Mouse (Mus musculus): ENCODE results near the gene Lmx1a.

Gene Lmx1a

DNA sequence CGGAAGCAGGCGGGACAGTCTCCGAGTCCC, at the start of gene Lmx1a:
TSS of gene Lmx1a (plus strand) at position 6 of the 30 bp plus-strand sequence.
- no peak for DNase-seq (ENCODE audit: low read depth, low spot score)

DNA sequence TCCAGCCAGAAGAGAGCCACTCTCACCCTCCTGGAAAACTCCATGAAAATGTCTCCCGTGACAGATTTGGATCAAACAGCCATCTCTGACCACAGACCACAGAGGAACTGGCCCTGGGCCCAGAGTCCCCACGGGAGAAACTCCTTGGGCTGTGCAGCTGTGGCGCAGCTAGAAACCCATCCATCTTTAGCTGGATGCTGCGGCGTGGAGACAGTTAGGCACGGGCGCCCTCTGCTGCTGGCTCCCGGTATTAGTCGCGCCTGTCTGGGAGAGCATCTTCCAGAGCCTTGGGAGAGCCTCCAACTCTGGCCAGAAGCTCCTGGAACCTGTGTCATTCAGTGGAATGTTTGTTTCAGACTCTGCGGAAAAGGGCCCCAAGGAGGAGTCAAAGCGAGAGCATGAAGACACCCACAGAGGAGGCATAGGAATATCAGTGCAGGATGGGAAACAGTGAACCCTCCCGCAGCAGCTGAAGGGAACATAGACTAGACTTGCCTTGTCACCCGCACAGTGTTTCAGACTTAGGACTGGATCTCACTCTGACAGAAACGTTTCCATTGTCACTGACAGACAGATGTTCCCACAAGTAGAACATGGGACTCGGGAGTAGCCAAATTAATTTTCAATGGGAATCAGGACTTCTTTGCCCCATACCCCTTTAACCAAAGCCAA, 44.0 kb upstream of the Lmx1a start:
- DNase-seq (ENCODE audit: low read depth, low spot score), result peak; percentile 81

DNA sequence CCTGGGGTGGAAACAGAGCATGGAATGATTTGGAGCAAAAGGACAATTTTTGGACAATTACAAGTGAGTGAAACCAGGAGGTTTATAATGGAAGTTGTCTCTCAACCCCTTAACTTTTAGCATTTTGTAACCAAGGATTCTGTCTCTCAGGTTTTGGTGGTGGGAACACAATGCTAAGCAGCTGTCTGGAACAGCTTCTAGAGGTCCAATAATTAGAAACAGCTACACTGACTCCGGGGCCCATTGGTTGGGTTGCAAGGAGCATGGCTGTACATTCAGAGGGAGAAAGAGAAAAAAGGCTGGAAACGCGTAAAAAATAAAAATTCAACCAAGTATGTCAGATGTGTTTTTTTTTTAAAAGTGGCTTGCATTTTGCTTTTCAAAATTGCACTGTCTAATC, 40.4 kb upstream of the Lmx1a start:
- no peak for DNase-seq (ENCODE audit: low read depth, low spot score)

DNA sequence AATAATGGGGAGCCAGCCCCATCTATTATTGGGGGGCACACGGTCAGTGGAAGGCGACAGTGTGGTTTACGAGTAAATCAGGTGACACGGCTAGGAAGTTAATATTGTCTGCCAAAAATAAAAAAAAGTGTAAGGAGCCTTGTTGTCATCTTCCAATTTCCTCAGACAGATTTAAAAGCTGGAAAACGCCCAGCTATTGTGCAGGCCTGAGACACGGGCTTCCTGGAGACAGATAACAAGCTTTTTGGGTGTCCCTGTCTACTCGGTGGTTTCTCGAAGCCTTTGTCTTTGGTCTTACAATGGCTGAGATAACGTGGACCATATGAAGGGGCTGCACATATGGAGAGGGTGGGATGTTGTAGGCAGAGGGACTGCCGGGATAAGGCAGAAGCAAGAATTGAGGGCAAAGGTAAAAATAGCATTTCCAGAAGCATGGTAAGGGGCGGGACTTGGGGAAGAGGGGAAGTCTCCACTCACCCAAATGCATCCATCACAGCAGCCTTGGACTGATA, 39.9 kb upstream of the Lmx1a start:
- no peak for DNase-seq (ENCODE audit: low read depth, low spot score)

DNA sequence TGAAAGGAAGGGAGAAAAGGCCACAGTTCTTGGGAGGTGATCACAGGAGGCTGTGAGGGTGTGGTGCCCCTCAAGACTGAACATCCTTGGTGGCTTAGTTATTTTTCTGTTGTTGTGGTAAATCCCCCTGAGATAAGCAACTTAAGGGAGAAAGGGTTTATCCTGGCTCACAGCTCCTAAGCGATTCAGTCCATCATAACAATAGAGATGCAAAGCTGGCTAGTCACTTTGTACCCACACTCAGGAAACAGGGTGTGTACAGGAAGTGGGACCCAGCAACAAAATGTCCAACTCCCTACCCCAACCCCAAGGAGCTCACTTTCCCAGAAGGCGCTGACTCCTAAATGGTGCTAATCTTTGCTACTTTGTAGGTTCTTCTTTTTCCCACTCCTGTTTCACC, 36.7 kb upstream of the Lmx1a start:
- peak; percentile 79 for DNase-seq (ENCODE audit: low read depth, low spot score)

DNA sequence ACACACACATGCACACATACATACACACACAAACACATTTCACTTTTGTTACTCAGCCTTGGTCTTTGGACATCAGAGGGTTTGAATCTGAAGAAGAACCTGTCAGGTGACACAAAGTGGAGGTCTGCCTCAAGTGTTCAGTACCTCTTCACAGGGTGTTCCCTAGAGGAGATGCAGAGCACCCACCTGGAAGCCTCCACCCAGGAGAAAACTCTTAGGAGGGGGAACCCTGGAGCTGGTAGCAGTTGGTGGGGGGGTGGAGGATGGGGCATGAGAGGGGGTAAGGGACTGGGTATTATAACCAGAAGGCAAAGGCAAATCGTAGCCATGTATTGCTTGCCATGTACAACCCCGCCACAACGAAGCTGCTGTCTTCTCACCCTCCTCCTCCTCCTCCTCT, 30.0 kb upstream of the Lmx1a start:
- DNase-seq (ENCODE audit: low read depth, low spot score), result no peak

DNA sequence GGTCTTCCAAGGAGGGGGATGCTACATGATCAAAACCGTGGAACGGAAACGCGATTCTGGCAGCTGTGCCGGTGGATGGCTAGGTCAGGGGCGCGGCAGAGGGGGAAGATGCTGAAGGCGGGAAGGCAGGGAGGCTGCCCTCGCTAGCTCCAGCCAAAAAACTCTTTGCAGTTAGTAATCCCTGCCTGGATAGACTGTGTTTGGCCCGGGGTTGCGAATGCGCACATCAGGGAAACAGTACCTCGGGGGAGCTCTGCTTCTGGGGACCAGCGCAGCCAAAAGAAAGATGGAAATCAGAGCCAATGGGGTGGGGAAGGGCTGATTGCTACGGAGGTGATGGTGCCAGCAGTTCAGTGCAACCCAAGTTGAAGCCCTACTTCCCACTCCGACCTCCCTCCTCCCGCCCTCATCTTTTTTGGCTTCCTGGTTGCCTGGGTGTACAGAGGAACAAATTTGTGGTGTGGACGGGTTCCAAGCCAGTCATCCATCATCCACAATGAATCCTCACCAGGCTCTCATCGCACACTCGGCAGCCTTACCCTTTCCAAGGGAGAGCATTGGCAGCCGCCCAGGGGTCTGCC, 28.4 kb upstream of the Lmx1a start:
- peak; percentile 18 for DNase-seq (ENCODE audit: low read depth, low spot score)

DNA sequence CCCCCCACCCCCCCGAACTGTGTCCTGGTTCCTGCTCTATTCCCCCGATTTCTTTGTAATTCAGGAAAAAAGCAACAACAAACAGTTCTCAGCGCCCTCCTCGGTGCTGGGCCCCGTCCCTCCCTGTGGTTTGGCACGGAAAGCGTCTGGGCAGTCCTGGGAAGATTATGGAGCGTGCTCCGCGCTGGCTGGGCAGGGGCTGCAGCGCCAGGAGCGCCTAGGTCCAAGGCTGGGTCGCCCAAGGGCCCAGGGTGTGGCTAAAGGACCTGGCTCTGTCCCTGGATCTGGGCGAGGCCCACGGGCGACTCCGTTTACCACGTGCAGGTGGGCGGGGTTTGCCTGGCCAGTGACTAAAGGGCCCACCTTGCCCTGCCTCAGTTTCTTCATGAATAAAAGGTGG, 27.9 kb upstream of the Lmx1a start:
- DNase-seq (ENCODE audit: low read depth, low spot score), result no peak

DNA sequence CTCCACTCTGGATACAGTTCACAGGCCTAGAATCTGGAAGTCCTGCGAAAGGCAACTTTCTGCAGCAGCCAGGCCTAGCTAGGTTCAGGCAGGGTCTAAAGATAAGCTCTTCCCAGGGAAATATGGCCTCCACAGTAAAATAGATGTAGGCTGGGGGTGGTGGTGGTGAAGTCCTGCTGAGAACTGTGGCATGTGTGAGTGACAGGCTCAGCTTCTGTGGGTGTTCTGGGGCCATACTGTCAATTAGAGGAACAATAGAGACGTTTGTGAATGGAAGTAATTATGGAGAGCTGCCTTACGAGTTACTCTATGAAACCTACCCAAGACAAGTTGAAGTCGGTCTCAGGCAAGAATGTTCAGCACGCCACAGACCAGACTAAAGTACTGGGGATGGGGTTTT, 25.9 kb upstream of the Lmx1a start:
- no peak for DNase-seq (ENCODE audit: low read depth, low spot score)

DNA sequence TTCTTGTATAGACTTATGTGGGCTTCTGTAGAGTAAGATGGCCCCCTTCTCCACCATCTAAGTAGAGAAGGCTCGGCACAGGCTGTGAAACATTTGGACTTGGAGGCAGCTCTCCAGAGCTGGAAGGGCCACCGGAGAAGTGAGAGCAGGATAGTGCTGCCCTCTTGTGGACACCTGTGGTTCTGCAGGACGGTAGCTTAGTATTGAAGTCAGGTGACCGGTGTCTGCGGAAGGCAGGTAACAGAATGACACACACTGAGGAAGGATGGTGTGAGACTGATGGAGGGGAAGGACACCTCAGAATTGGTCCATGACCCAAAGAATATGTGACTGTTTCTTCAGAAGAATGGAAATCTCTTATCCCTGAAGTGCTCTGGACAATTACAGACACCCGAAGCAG, 19.2 kb upstream of the Lmx1a start:
- peak; percentile 86 for DNase-seq (ENCODE audit: low read depth, low spot score)

DNA sequence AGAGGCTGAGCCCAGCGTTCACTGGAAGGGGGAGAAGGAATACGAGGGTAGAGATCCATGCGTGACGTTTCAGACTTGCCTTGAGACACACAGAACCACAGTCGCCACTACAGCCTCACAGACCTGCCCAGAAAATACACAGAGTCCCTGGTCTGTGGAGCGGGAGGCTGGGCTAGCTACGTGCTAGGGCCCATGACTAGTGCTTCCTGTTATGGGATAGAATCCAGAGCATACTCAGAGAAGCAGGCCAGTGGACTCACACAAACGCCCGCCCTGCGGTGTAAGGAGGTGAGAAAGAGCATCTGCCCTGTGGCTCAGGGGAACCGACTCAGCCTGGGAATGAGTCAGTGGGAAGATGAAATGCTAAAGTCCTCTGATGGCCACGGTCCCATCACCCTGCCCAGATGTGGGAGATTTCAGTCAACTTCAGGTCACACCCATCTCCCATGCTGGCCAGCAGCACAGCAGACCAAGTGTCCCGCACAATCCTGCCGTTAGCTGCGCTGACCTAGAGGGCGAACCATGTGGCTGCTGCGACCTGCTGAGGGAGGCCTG, 16.5 kb upstream of the Lmx1a start:
- no peak for DNase-seq (ENCODE audit: low read depth, low spot score)

DNA sequence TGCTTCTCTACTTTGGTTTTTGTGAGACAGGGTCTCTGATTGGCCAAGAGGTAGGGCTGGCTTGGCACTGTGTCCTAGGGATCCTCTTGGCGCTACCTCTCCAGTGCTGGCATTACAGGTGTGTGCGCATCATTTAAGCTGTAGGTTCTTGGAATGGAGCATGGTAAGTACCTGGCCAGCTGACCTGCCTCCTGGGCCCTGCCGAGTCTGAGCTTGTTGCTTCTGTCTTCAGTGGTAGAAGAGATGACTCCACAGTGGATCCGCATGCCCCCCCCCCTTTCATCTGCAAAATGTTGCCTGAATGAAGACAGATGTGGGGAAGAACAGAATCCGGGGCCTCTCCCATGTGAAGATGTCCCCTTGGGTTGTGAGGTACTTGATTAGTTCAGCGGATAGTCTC, 10.0 kb upstream of the Lmx1a start:
- no peak for DNase-seq (ENCODE audit: low read depth, low spot score)

DNA sequence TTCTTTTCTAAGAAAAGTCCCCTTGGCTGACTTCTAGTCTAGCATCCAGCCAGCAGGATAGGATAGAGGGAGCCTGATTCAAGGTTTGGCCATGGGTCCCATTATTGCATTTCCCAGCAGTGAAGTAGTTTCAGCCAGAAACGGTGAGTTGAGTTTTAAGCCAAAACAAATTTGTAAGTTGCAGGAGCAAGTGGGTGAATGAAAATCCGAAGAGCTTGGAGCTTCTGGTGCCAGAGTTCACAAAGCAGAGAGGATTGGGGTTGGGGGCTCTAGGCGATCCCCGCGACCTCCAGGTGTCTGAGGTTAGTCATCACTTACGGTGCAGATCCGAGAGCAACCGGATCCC, 1.1 kb upstream of the Lmx1a start:
- no peak for DNase-seq (ENCODE audit: low read depth, low spot score)

DNA sequence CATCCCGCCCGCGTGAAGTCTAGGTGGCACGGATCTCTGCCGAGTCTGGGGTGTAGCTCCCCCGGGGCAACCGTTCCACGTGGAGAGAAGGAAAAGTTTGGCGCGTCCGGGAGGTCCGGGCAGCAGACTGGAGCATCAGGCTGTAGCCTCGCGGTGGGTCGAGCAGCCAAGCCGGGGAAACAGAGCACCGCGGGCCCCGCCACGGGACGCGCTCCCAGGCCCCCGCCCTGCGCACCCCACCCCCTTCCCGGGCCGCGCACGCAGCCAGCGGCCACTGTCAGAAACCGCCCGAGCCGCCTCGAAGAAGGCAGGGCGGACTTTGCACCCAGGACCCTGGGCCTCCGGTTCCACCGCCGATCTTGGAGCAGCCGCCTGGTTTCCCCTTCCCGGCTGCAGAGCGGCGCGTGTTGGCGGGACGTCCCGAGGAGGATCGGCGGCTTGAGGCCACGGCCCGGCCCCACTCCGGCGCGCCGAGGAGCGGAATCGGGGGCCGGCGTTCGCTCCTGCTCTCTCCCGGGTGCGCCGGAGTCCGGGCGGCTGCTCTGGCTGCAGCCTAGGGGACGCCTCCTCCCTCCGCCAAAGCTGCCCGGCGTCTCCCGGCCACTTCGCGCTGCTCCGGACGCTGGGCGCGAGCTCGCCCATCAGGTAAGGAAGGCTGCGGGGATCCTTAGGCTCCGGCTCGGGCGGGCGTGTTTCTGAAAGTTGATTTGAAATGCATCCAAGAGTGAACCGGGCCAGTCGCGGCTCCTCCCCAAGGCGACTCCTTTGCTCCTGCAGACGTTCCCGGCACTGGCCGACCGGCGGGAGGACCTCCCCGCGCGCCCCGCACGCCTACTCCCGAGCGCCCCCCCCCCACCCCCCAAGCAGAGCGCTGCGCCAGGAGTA, 448 bp upstream of the Lmx1a start:
- DNase-seq (ENCODE audit: low read depth, low spot score), result peak; percentile 69

DNA sequence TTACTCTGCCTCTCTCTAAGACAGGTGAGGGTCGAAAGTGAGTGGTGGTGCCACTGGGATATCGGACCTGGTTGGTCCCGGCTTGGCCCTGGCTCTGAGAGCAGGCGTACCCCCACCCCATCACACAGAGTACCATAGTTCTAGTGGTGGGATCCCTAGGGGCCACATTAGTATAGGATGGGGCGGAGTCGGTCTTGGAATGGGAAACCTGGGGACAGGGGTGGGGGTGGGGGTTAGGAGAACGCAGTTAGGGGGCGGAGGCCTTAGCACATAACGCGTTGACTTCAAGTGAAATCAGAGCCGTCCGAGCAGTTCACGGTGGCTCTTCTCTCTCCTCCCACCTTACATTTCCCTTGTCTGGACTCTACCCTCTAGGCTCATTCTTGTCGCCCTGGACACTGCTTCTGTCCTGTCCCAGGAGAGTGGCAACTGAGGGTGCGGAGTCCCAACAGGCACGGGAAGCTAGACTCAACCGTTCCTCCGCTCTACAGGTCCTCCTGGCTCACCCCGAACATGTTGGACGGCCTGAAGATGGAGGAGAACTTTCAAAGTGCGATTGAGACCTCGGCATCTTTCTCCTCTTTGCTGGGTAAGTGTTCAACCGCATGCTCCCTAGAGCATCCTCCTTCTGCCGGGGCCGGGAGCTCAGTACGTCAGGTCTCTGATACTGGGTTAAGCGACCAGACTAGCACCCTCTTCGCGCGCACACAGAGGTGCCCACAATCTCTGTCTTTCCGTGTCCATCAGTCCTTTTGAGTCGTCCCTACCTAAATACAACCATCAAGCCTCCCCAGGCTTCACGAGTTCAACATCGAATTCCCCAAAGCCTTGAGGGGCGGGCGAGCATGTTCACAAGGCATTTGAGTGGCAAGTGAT, 463 bp downstream of the Lmx1a start:
- peak; percentile 73 for DNase-seq (ENCODE audit: low read depth, low spot score)

DNA sequence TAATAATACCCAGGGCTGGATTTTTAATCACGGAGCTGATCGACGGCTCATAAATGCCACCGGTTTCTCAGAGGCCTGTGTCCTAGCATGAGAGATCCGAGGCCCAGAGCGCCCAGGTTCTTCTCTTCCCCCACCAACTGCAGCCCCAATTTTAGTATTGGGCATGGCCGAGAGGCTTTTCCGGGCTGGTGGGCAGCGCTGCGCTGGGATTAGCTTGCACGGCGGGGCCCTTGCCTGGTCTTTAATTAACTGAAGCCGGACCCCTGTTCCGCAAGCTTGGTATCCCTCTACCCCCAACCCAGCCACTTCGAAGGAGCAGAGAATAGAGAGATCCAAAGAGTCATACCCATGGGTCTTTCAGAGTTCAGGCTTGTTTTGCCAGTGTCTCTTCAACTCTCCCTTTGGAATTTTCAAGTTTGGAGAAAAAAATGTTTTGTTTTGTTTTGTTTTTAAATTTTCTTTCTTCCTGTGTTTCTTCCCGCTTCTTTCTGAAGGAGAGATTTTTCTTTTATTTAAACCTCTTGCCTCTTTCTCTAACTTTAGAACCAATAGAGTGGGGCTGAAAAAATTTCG, 1.2 kb downstream of the Lmx1a start:
- DNase-seq (ENCODE audit: low read depth, low spot score), result no peak

DNA sequence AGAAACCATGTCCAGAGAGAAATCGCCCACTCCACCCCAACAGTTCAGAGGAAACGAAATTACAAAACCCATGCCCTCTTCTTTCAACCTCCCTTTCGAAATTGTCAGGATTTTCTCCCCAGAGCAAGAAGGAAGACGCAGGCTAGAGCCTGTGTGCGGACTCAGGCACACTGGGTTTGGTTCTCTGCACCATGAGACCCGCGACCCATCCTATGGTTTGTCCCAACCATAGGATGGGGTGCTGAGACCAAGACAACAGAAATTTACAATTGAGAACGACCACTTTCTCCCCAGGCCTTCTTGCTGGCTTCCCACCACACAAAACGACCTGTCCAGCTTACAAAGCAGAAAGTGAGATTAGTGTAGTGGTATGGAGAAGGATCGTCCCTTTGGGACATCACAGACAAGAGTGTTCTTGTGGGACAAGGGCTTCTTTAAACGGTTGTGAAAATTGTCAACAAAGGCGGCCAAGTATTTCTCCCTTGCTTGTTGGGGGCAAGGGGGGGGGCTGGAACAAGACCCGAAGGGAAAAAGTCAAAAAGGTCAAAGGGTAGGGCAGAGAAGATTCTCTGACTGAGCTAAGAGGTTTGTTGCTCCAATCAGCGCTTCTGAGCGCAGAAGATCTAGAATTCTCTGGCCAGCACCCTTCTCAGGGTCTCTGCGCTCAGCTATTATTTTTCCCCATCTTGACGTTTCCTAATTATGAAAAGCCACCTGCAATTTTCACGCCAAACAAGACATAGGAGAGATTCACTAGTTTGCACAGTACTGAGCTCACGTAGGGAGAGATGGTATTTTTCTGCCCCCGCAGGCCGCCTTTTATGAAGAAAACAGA, 1.9 kb downstream of the Lmx1a start:
- peak; percentile 9 for DNase-seq (ENCODE audit: low read depth, low spot score)

DNA sequence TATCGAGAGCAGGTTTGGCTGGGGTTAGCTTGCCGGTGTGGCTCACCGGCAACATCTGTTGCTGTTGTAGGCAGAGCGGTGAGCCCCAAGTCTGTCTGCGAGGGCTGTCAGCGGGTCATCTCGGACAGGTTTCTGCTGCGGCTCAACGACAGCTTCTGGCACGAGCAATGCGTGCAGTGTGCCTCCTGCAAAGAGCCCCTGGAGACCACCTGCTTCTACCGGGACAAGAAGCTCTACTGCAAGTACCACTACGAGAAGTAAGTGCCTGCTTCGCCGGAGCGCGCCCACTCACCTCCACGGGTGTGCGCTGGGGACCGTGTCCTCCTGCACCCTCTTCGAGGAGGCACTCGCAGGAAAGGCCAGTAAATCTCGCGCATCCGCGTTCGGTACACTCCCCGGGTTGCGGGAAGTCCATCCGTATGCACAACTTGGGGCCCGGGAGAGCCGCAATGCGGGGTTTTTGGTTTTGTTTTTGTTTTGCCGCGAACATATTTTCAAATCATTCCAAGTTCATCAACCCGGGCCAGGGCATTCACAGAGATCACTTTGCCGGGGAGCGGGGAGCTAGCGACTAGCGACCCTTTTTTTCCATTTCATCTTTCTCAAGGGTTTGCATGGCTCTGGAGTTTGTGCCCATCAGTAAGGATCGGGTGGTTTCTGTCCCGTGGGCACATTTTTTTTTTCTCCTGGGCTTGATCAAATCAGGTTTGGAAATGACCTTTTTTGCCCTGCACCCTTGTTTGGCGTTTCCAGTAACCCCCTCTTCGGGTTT, 3.1 kb downstream of the Lmx1a start:
- DNase-seq (ENCODE audit: low read depth, low spot score), result peak; percentile 42

DNA sequence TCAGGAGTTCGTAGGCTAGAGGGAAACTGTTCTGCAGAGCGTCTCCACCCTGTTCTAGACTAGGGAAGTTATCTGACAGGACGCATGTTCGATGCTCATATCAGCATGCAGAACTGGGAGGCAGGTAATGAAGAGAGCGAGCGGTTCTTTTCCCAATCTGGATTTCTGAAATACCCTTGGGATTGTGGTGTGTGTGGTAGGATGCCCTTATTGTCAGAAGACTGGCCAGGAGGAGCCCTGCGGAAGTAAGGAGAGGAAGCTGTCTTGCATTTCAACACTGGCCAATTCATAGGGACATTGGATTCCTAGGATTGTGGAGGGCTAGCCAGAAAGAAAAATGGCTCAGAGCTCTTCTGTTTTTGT, 3.6 kb downstream of the Lmx1a start:
- DNase-seq (ENCODE audit: low read depth, low spot score), result peak; percentile 26

Measured in ES-CJ7 (cell line).